Mouse (Mus musculus): ENCODE data around the gene Faap24.

Faap24 gene

GRCm38 (mm10) chr7:35396542-35397168 lies at the start of gene Faap24, which contains the start of gene Cep89:
TSS of gene Faap24 (minus strand) at chr7:35396836.
TSS of gene Cep89 (plus strand) at chr7:35397035.
- DNase-seq (ENCODE audit: low spot score in 2 of 2): peak; percentile 97 to 99

- DNase-seq (ENCODE audit: low spot score in 2 of 2): no peak
Observed at GRCm38 (mm10) chr7:35435266-35435665, 38.6 kb upstream of the Faap24 start.

DNA sequence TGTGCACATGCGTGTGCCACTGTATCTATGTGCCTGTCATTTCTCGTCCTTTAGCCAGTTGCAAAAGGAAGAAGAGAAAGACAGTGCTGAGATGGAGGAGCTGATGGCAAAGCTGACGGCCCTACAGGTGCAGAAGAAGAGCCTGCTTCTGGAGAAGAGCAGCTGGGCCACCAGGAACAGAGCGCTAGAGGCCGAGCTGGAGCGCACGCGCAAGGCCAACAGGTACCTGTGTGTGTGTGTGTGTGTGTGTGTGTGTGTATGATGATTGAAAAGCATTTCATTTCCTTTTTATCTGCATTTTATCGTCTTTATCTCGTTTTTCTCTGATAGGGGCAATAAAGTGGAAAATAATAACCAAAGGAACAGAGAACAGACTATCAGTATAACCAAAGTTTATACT lies 31.5 kb upstream of the Faap24 start:
- DNase-seq (ENCODE audit: low spot score in 2 of 2): no peak

DNA sequence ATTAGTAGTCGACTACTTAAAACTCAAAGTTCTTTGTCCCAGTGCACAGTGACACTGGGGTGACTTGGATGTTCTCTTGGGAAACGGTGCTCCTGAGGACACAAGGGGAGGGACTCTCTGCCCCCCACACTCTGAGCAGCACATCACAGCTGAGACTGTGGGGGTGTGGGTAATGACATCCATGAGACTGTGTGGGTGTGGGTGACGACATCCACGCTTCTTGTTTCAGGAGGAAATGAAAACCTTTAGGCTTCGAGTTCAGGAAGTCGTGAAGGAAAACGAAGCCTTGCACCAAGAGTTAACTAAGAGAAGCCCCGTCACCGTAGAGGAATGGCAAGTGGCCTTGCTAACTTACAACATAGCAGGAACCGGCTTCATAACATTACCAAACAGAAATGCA lies 26.4 kb upstream of the Faap24 start:
- no peak for DNase-seq (ENCODE audit: low spot score in 2 of 2)

DNA sequence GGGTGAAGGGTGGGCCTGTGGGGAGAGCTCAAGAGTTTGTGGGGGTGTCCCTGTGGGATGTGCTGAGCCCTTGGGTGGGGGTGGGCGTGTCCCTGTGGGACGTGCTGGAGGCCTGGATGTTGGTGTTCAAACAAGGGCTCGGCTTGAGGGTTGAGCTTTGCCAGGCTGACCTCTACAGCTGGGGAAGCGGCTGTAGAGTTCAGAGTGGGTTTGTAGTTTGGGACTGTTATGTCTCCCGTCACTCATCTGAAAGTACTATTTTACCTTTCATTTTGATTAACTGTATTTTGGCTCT lies 20.0 kb upstream of the Faap24 start:
- DNase-seq (ENCODE audit: low spot score in 2 of 2): no peak

DNA sequence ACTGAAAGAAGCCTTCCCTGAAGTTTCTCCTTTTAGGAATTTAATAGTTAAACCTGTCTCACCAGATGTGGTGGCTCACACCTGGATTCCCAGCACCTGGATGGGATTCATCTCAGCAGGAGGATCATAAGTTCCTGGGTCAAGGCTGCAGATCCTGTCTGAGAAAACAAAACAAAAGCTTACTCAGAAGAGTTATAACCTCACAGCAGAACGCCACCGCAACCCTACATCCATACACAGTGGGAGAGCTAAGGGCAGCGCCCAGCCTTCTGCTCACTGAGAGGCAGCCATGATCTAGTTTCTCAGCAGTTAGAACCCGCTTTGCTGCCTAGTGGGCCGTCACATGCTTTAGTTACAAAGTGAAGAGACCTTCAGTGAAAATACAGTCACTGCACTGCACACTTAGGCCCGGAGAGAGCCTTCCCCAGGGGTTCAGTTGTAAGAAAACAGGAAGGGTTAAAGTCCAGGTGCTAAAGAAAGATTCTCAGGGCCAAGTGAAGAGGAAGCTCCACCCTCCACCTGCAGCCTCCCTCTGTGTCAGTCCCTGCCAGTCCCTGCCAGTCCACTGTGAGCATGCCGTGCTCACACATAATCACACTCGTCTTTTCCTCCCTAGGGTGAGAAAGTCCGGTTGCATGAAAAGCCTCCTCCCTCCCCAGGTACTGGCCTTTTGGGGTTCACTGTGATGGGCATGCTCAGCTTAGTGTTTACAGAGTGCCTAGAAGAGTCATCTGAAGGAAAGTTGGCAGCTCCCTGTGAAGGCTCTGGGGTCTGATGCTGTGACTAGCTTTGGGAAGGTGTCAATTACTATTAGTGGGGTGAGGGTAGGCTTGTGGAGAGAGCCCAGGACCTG lies 19.4 kb upstream of the Faap24 start:
- DNase-seq (ENCODE audit: low spot score in 2 of 2): no peak

- DNase-seq (ENCODE audit: low spot score in 2 of 2): no peak
Observed at GRCm38 (mm10) chr7:35415226-35415625, 18.6 kb upstream of the Faap24 start.

DNA sequence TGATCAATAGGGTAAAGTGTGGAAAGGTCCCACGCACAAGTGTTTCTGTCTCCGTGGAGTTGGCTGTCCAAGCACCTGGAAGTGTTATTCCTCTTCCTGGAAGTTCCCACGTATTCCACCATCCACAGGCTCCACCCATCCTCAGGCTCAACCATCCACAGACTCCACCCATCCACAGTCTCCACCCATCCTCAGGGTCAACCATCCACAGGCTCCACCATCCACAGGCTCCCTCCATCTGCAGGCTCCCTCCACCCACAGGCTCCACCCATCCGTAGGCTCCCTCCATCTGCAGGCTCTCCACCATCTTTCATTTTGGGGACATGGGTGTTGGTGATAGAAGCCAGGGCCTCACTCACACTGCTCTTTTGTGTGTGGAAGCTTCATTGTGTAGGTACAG lies 4.5 kb upstream of the Faap24 start:
- DNase-seq (ENCODE audit: low spot score in 2 of 2): no peak

DNA sequence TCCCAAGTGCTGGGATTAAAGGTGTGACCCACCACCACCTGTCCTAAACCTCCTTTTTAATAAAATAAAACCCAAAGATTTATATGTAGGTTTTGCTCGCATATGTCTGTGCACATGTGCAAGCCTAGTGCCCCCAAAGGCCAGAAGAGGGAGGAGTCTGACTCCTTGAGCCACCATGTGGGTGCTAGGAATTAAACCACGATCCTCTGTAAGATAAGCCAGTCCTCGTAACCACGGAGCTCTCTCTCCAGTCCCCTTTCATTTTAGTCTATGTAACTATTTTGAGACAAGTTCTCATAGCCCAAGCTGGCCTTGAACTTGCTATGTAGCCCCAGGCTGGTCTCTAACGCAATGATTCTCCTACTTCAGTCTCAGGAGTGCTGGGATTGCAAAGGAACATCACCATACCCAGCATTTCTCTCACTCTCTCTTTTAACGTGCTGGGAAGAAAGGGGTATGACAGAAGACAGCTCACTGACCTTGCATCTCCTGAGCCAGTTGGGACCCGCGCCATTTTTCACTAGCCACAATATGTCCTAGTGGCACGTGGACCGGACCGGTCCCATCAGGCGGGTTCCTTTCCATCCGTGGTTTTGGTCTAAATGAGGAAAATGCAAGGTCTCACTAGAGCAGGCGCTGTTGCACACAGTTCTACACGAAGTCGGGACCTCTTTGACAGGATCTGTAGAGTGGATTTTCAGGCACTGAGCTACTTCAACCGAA lies 741 bp downstream of the Faap24 start:
- DNase-seq (ENCODE audit: low spot score in 2 of 2): no peak

DNA sequence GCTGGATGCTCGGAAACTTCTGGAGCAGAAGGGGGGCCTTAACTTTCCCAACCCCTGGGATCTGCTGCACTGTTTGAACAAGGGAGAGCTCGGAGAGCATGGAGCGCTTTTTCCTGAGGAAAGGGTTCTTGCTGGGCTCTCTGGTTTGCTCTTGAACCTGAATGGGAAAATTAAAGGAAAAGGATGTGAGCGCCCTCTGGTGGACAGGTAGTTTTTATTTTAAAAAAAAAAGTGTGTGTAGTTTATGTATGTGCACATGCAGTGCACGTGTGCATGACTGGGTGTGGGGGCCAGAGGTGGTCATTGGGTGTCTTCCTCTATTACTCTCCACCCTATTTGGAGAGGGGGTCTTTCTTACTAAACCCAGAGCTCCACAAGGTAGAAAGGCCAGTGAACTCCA lies 3.7 kb downstream of the Faap24 start:
- DNase-seq (ENCODE audit: low spot score in 2 of 2): peak in 1 of 2 experiments; percentile 26

DNA sequence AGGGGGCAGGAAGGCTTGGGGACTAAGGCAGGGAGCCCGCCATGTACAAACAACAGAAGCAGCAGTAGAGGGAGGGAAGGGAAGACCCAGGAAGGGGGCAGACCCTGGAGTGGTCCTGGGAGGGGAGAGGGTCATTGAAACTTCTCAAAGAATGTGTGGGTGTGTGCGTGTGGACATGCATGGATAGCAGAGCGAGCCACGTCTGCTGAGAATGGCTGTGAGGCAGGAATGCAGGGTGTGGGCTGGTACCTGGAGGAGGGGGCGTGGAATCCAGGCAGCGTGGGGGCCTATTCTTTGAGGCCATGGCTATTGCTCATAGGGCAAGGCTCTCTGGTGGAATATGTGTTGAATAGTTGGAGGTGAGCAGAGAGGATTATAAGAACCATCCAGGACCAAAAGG lies 7.9 kb downstream of the Faap24 start:
- DNase-seq (ENCODE audit: low spot score in 2 of 2): no peak

- DNase-seq (ENCODE audit: low spot score in 2 of 2): no peak
Observed at GRCm38 (mm10) chr7:35386525-35386952, 10.1 kb downstream of the Faap24 start.

DNA sequence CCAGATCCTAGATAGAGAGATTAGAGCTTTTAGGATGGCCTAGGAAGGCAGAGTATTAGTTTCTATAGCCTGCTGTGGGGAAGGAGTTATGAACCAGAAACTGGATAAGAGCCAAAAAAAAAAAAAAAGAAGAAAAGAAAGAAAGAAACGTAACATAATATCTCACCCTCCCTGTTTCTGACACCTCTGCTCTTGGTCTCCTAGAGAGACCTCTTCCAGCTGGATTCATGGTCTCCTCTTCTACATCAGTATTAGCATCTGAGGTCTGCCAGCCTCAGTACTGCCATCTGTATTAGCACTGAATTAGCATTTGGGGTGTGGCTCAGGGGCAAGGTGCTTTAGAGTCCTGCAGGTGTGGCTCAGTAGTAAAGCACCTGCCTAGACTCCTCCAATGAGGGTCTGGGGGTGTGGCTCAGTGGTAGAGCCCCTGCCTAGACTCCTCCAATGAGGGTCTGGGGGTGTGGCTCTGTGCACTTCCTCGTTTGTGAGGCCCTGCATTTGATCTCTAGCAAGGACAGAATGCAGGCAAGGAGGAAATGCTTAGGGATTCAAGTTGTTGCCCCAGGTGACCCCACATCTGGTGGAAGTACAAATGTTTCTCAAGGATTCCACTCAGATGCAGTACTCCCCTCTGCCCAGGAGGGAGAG lies 13.8 kb downstream of the Faap24 start:
- DNase-seq (ENCODE audit: low spot score in 2 of 2): no peak

GRCm38 (mm10) chr7:35381861-35382260 lies 14.8 kb downstream of the Faap24 start:
- no peak for DNase-seq (ENCODE audit: low spot score in 2 of 2)

DNA sequence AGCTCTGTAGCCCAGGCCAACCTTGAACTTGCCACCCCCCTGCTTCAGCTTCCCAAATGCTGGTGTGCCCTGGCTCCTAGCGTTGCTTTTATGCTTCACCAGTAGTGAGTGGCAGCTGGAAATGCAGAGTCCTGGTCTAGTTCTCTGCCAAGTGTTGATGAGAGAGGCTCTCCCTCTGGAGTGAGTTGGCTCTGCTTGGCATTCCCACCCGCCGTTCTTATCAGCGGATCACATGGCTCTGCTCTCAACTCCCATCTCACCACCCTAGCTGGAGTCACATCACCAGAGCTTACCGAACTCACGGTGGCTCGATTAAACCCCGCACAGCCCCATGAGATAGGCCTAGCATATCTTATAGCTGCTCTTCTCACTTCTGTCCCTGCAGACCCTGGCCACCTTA lies 16.3 kb downstream of the Faap24 start:
- DNase-seq (ENCODE audit: low spot score in 2 of 2): no peak

DNA sequence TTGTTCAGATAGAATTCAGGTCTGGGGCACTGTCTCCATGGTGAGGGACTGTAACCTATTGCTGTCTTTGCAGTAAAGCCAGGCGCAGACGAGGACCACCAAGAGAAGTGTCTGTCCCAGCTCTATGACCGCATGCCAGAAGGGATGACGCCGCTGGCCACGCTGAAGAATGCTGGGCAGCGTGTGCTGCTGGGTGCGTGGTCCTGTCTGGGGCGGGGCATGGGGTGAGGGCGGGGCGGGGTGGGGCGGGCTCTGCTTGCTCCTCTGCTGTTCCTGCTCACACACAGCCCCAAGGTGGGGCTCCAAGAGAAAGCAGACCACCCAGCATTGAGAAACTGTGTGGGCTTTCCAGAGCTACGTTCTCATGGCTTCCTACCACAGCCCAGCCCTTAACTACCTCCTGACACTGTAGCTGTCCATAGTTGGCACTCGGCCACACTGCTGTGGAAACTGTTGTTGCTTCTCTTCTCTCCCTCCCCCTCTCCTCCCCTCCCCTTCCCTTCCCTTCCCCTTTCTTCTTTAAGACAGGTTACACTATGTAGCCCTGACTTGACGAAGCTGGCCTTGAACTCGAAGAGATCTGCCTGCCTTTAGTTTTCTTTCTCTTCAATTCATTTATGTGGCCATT lies 17.0 kb downstream of the Faap24 start:
- DNase-seq (ENCODE audit: low spot score in 2 of 2): no peak

- no peak for DNase-seq (ENCODE audit: low spot score in 2 of 2)
Observed at GRCm38 (mm10) chr7:35376623-35377022, 20.0 kb downstream of the Faap24 start.

GRCm38 (mm10) chr7:35374265-35374664 lies 22.4 kb downstream of the Faap24 start:
- DNase-seq (ENCODE audit: low spot score in 2 of 2): no peak

GRCm38 (mm10) chr7:35373146-35373989 lies 23.3 kb downstream of the Faap24 start:
- no peak for DNase-seq (ENCODE audit: low spot score in 2 of 2)

GRCm38 (mm10) chr7:35372483-35373017 lies 24.1 kb downstream of the Faap24 start:
- no peak for DNase-seq (ENCODE audit: low spot score in 2 of 2)

DNA sequence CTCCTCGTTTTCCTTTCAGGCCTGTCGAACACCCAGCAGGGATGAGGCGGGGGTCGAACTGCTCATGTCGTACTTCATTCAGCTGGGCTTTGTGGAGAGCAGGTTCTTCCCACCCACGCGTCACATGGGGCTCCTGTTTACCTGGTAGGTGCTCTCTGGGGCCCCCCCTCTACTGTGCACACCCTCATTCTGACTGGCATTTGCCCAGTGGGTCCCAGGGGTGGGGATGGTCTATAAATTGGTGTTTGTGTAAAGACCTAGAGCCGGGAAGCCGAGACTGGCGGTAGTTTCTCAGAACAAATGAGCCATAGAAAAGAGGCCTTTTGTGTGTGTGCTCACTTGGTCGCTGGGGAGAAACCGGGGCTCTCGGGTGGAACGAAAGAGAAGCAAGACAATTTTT lies 25.5 kb downstream of the Faap24 start:
- no peak for DNase-seq (ENCODE audit: low spot score in 2 of 2)

Measured in left cerebral cortex, adult 9 months (tissue).